Mouse (Mus musculus): ENCODE measurements around the gene Pithd1. TPM values are rescaled to one million over a fixed set of nuclear protein-coding genes. Genes with fewer than 3 reads are reported as not detected.
"Not testable (repeated sequence)": the region's sequence is repeated elsewhere in the genome, so short reads cannot be mapped to it uniquely, and the experiment has no call there.

The Pithd1 gene
- total RNA-seq, 2 experiments from 2014 or later = 34.5 to 42.5 TPM

- ATAC-seq (replicated peaks; ENCODE audit: low FRiP score, low TSS enrichment, poor library complexity, severe bottlenecking) = peak; percentile 55
Observed at GRCm38 (mm10) chr4:135964426-135964825, 22.6 kb downstream of the Pithd1 start.

- ATAC-seq (replicated peaks; ENCODE audit: low FRiP score, low TSS enrichment, poor library complexity, severe bottlenecking) = peak; percentile 73
Observed at GRCm38 (mm10) chr4:135963457-135964193, 23.4 kb downstream of the Pithd1 start, which contains the start of gene Gale. Gene Gale (plus strand): TSS chr4:135963727.

- peak; percentile 18 for ATAC-seq (replicated peaks; ENCODE audit: low FRiP score, low TSS enrichment, poor library complexity, severe bottlenecking)
Observed at GRCm38 (mm10) chr4:135962946-135963345, 24.1 kb downstream of the Pithd1 start.

DNA sequence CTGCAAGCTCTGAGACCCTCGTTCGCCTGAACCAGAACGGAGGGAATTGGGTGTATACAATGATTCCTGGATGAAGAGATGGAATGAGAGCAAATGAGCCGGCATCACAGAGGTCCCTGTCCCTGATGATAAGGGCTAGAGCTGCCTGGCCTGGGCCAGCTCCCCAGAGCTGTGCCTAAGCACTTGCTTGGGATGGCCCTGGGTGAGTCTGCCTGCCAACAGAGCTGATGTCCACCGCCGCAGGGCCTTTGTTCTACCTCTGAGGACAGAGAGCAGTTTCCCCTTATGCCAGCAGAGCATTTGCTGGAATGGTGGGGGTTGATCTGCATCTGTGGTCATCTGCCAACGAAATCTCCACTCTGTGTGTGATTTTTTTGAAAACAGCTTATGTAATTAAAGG lies 24.9 kb downstream of the Pithd1 start:
- ATAC-seq (replicated peaks; ENCODE audit: low FRiP score, low TSS enrichment, poor library complexity, severe bottlenecking) = no peak

GRCm38 (mm10) chr4:135961709-135962108 lies 25.4 kb downstream of the Pithd1 start:
- no peak for ATAC-seq (replicated peaks; ENCODE audit: low FRiP score, low TSS enrichment, poor library complexity, severe bottlenecking)

- peak; percentile 45; the same call in 1 of the 2 replicates for ATAC-seq (replicated peaks; ENCODE audit: low FRiP score, low TSS enrichment, poor library complexity, severe bottlenecking)
Observed at GRCm38 (mm10) chr4:135960717-135961116, 26.3 kb downstream of the Pithd1 start.

DNA sequence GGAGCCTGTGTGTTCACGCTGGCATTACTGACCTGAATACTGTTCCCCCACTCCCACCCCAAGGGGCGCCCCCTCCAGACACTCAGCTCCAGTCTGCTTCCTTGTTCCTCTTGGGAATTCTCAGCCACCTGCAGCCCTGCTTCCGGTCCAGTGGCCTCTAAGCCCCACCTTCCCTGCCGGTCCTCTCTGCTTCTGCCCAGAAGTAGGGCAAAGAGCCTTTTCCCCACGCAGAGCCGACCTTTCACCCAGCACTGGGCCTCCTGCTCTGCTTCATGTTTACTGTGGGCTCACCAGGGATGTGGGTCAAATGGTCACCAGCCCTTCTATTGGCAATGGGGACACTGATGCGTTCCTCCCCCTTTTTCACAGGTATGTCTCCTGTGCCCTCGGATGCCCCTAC lies 28.7 kb downstream of the Pithd1 start:
- ATAC-seq (replicated peaks; ENCODE audit: low FRiP score, low TSS enrichment, poor library complexity, severe bottlenecking) = no peak

DNA sequence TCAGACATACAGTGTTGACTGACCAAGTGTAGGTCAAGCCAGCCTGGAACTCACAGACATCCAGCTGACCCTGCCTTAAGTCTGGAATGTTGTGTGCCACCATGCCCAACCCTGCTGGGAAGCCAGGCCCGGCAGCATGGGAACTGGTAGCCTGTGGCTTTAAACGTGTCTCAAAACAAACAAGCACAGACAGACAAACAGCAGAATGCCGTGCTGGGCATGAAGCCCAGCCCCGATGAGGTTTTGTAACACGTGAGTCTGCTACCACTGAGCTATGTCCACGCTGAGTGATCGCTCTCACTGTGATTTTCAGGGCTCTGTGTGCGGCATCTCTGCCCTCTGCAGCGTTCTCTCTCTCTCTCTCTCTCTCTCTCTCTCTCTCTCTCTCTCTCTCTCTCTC lies 31.2 kb downstream of the Pithd1 start:
- no peak for ATAC-seq (replicated peaks; ENCODE audit: low FRiP score, low TSS enrichment, poor library complexity, severe bottlenecking)

- peak; percentile 69; the same call in 1 of the 2 replicates for ATAC-seq (replicated peaks; ENCODE audit: low FRiP score, low TSS enrichment, poor library complexity, severe bottlenecking)
Observed at GRCm38 (mm10) chr4:135954241-135954640, 32.8 kb downstream of the Pithd1 start.

DNA sequence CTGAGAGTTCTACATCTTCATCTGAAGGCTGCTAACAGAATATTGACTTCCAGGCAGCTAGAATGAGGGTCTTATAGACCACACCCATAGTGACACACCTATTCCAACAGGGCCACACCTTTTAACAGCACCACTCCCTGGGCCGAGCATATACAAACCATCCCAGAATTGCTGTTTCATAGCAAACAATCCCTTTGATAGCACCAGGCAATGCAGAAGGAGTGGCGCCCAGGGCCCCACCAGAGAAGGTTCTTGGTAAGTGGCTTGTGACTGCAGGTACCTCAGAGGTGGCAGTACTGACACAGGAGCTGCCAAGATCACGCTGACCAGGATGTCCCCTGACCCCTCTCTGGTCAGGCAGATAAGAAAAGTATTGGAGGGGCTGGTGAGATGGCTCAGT lies 33.9 kb downstream of the Pithd1 start:
- no peak for ATAC-seq (replicated peaks; ENCODE audit: low FRiP score, low TSS enrichment, poor library complexity, severe bottlenecking)

- no peak for ATAC-seq (replicated peaks; ENCODE audit: low FRiP score, low TSS enrichment, poor library complexity, severe bottlenecking)
Observed at GRCm38 (mm10) chr4:135951505-135951904, 35.6 kb downstream of the Pithd1 start.

GRCm38 (mm10) chr4:135950365-135950764 lies 36.7 kb downstream of the Pithd1 start:
- ATAC-seq (replicated peaks; ENCODE audit: low FRiP score, low TSS enrichment, poor library complexity, severe bottlenecking) = no peak

GRCm38 (mm10) chr4:135949911-135950310 lies 37.2 kb downstream of the Pithd1 start:
- no peak for ATAC-seq (replicated peaks; ENCODE audit: low FRiP score, low TSS enrichment, poor library complexity, severe bottlenecking)

GRCm38 (mm10) chr4:135949475-135949874 lies 37.6 kb downstream of the Pithd1 start:
- ATAC-seq (replicated peaks; ENCODE audit: low FRiP score, low TSS enrichment, poor library complexity, severe bottlenecking) = no peak

DNA sequence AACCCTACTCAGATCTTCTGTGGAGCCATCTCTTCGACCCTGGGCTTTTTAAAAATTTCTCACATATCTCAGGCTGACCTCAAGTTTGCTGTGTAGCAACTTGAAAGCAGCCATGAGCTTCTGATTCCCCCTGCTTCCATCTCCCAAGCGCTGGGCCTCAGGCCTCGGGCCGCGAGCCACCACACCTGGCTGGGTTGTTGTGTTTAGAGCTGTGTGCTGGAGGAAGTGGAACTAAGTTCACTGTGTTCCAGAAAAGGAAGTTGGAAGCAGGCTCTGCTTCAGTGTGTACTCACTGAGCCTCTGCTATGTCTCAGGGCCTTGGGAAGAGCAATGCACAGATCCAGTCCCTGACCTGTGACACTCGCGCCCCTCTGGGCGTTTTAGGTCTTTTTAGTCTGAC lies 38.9 kb downstream of the Pithd1 start:
- ATAC-seq (replicated peaks; ENCODE audit: low FRiP score, low TSS enrichment, poor library complexity, severe bottlenecking) = no peak

- peak; percentile 19 for ATAC-seq (replicated peaks; ENCODE audit: low FRiP score, low TSS enrichment, poor library complexity, severe bottlenecking)
Observed at GRCm38 (mm10) chr4:135946659-135947301, 40.3 kb downstream of the Pithd1 start.

DNA sequence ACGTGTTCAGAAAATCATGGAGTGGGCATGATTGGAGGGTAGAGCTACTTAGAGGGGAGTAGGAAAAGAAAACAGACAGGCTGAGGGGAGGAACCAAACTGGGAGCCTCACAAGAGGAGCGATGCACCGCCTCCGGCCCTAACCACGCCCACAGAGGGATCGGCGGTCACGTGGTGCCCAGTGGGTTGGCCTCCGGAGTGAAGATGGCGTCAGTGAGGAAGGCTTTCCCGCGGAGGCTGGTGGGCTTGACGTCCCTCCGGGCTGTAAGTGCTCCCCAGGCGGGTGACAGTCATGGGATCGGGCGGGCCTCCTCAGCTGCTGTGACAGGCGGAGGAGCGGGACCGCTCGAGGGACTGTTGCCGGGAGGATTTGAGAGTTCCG lies 40.8 kb downstream of the Pithd1 start, which contains the start of gene Hmgcl:
Gene Hmgcl (plus strand): TSS at position 171 of the 381 bp plus-strand sequence.
- ATAC-seq (replicated peaks; ENCODE audit: low FRiP score, low TSS enrichment, poor library complexity, severe bottlenecking) = peak; percentile 99

- ATAC-seq (replicated peaks; ENCODE audit: low FRiP score, low TSS enrichment, poor library complexity, severe bottlenecking) = no peak; the same call in 1 of the 2 replicates
Observed at GRCm38 (mm10) chr4:135945706-135946105, 41.4 kb downstream of the Pithd1 start.

- no peak for ATAC-seq (replicated peaks; ENCODE audit: low FRiP score, low TSS enrichment, poor library complexity, severe bottlenecking)
Observed at GRCm38 (mm10) chr4:135943389-135943788, 43.7 kb downstream of the Pithd1 start.

DNA sequence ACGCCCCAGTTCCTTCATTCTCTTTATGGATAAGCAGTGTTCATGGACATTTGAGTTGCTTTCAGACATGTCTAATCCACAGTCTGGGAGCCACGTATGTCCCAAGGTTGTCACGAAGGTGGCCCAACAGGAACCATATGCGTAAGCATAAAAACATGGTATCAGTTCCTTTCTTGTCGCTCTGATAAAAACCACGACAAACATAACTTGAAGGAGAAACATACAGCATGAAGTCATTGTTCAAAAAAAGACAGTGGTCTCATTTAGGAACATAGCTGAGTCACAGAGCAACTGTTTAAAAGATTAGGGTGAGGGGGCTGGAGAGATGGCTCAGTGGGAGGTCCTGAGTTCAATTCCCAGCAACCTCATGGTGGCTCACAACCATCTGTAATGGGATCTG lies 44.9 kb downstream of the Pithd1 start:
- ATAC-seq (replicated peaks; ENCODE audit: low FRiP score, low TSS enrichment, poor library complexity, severe bottlenecking) = no peak

DNA sequence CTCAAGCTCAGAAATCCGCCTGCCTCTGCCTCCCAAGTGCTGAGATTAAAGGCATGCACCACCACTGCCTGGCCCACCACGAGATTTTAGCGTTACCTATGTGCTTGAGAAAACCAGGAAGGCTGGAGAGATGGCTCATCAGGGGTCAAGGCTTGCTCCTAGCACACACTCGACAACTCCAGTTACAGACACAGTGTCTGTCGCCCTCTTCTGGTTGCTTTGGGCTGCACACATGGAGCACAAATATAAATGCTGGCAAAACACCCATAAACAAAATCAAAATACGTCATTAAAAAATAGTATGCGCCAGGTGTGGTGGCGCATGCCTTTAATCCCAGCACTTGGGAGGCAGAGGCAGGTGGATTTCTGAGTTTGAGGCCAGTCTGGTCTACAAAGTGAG lies 46.0 kb downstream of the Pithd1 start:
- ATAC-seq (replicated peaks; ENCODE audit: low FRiP score, low TSS enrichment, poor library complexity, severe bottlenecking) = not testable (repeated sequence)
